ENCODE assay signal across 12 mouse cellular contexts in the genomic region with DNA sequence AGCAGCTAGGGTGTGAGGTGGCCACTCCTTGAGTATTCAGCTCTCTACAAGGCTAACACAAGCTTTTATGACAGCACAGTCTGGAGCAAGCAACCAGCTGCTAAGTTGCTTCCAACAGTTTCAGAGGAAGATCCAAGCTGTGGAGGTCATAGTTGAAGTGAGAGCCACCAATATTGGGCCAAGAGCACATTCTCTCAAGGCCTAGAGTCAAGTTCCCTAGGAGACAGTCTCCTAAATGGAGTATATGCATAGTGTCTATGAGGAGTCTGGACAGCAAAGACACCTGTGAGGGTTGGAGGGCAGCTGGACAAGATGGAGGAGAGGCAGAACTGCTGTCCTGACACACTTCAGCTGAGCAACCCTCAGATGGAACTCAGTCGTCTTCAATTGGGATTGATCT. TPM values are rescaled to one million over a fixed set of nuclear protein-coding genes. Genes with fewer than 3 reads are reported as not detected.
"Had no signal": no experiment of that assay in that cellular context is flagged by ENCODE, and none has a peak within 500 bp of the region (broad histone marks: within the 10 kb centered on the region; RNA-seq: fewer than 3 reads in every experiment).

No protein-coding gene starts in this region.

- H3K9ac ChIP-seq: limb, embryonic 15.5 days; liver, embryonic 12.5 days; midbrain, embryonic 15.5 days had no signal

- DNase-seq: kidney, postnatal 25 days; layer of hippocampus, postnatal 36 days; right cerebral cortex, adult 18-20 months; right cerebral cortex, postnatal 25 days; thymus, postnatal 4 days had no signal

- H3K27ac ChIP-seq: limb, embryonic 15.5 days; liver, embryonic 12.5 days; midbrain, embryonic 10.5 days; midbrain, embryonic 15.5 days had no signal

- H3K4me2 ChIP-seq: limb, embryonic 15.5 days; liver, embryonic 12.5 days; midbrain, embryonic 15.5 days had no signal

- H3K4me1 ChIP-seq: limb, embryonic 15.5 days; liver, embryonic 12.5 days had no signal

- ATAC-seq: inflammation-experienced regulatory T-cells, adult 6 months; intestine, postnatal 0 days; liver, embryonic 12.5 days; midbrain, embryonic 15.5 days had no signal

- H3K9me3 ChIP-seq: limb, embryonic 15.5 days; liver, embryonic 12.5 days; midbrain, embryonic 10.5 days; midbrain, embryonic 15.5 days had no signal

- H3K27me3 ChIP-seq: limb, embryonic 15.5 days; liver, embryonic 12.5 days; midbrain, embryonic 15.5 days had no signal

- H3K4me3 ChIP-seq: limb, embryonic 15.5 days; liver, embryonic 12.5 days; midbrain, embryonic 10.5 days; midbrain, embryonic 15.5 days had no signal

- H3K36me3 ChIP-seq: limb, embryonic 15.5 days; liver, embryonic 12.5 days; midbrain, embryonic 10.5 days; midbrain, embryonic 15.5 days had no signal

RNA-seq across cellular contexts. Expression of a gene that starts 18.8 kb away (rescaled TPM):
- total RNA-seq: megakaryocyte, adult 5-6 weeks had no signal

RNA-seq across cellular contexts. Expression of a gene that starts 59.1 kb away (rescaled TPM):
- polyA plus RNA-seq: inflammation-experienced regulatory T-cells, adult 6 months had no signal
